Mouse (Mus musculus): ENCODE measurements around the gene Irf7.

The Irf7 gene

DNA sequence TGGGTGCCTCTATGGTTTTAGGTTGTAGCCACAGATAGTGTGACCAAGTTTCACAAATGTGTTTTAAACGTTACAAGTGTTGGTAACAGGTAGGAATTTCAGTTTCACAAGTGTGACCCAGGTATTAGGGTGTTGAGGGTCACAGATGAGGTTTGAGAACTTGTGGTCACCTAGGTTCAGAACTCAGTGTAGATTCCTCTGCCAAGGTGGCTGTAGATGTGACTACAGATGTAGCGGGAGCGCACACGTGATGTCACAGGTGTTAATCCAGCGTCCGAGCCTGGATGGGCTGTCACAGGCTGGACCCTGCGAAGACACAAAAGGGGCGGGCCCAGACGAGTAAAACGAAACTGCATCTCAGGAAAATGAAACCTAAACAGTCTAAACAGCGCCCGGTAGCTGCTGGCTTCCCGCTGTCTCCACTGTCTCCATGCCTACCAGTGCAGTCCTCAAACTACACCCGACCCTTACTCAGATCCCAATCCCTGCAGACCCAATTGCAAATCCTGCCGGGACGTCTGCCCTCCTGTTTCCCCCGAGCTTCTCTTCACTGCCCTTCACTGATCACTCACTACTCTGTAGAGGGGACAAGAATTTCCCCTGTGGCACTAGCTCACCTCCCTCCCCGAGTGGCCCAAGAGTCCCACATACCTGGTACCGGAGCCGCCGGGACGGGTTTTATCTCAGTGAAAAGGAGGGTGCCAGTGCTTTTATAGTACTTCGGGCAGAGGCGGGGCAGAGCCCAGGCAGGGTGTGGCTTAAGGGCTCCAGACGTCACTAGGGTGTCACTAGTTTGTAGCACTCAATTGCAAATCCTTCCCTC is at the start of gene Irf7:
TSS of gene Irf7 (minus strand) at position 743 of the 823 bp plus-strand sequence.
- peak; percentile 61 to 69 for DNase-seq

- peak; percentile 48 to 64 for DNase-seq
These were observed 49.7 kb upstream of the Irf7 start for GRCm38 (mm10) chr7:141315974-141316373.

GRCm38 (mm10) chr7:141315076-141315475 is 48.8 kb upstream of the Irf7 start:
- no peak for DNase-seq

DNA sequence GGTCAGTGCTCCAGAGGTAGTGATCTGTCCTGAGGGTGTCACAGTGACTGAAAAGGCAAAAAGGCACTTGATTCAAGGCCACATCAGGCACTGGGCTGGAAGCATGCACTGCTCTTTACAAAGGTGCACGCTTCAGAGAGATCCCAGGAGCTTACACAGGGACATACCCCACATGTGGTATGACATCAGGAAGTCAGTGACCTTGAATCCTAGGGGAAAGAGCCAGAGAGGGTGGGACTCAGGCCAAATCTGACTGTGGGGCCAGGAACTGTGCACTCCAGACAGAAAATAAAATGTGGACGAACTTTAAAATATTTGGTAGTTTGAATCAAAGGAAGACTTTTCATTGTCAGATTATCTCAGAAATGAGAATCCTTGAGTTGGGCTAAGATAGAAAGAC is 48.1 kb upstream of the Irf7 start:
- DNase-seq, result no peak

GRCm38 (mm10) chr7:141304537-141304936 is 38.3 kb upstream of the Irf7 start:
- DNase-seq, result no peak

DNA sequence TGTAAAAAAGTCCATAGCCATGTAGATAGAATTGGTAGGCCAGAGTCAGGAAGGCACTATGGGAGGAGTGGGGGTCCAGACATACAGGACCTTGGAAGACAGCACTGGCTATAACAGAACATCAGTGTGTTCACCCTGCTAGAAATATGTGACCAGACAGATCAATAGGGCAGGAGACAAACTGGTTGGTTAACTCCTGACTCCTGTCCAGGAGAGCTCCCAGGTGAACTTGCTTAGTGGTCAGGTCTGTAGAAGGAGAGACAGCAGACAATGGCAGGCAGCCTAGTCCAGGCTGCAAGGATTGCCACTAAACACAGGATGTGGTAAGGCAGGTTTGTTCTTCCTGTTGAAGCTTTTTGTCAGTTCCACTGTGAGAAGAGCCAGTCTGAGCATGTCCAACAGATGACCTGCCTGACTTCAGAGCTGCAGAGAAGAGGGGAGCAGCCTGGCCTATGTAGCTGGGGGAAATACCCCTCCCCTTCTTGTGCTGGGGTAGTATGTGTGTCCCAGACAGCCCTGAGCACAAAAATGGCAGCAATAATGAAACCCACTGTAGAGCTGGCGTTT is 36.5 kb upstream of the Irf7 start:
- peak in 1 of 2 experiments; percentile 13 for DNase-seq

GRCm38 (mm10) chr7:141301386-141301785 is 35.1 kb upstream of the Irf7 start:
- DNase-seq, result no peak

DNA sequence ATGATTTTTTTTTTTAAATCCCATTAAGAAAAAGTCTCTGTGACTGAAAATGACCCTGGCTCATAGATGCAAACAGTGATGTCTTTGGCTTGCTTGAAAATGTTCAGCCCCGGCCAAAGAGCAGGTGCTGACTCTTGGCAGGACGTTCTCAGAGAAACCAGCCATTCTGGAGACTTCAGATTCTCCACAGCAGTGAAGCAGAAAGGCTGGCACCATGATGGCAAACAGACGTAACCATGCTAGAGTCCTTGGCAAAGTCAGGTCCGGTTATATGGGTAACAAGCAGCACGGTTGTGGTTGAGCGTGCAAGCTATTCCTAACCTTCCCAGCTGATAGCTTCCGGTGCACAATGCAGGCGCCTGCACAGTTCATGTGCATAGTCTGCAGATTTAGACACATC is 32.9 kb upstream of the Irf7 start:
- no peak for DNase-seq

- DNase-seq, result no peak
These were observed 31.8 kb upstream of the Irf7 start for GRCm38 (mm10) chr7:141297926-141298650.

GRCm38 (mm10) chr7:141294479-141294878 is 28.2 kb upstream of the Irf7 start:
- no peak for DNase-seq

GRCm38 (mm10) chr7:141293852-141294471 is 27.7 kb upstream of the Irf7 start:
- DNase-seq, result peak in 1 of 2 experiments; percentile 17

DNA sequence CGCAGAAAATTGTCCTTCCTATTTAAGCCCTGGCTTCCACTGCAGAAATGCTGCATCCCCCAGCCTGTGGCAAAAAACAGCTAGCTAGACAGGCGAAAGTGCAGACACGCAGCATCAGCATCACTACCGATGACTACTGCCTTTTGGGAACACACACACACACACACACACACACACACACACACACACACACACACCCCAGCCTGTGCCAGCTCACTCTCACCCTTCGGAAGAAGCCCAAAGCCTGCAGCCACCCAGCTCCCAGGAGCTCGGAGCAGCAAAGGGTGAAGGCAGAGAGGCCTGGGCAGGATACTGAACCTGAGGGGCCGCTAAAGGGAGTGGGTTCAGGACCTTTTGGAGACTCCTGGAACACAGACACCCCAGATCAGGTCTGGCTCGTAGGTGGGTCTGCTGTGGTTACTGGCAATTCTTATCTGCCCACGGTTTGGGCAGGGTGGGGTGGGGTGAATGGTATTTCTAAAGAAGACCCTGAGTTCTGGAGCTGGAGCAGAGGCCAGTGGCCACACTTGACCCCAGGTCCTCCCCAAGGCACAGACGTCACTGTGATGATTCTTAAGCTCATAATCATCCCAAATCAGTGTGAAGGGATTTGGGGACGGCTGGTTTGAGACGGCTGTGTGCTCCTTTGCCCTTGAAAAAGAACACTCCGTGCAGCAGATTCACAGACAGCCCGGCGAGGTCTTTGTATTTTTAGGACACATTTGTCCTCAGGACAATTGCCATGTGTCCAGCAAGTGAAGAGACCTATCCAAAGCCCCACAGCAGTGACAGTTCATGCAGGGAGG is 26.5 kb upstream of the Irf7 start:
- no peak for DNase-seq

GRCm38 (mm10) chr7:141291921-141292582 is 25.8 kb upstream of the Irf7 start, which contains the start of gene Drd4:
TSS of gene Drd4 (plus strand) at chr7:141292006.
- no peak for DNase-seq

DNA sequence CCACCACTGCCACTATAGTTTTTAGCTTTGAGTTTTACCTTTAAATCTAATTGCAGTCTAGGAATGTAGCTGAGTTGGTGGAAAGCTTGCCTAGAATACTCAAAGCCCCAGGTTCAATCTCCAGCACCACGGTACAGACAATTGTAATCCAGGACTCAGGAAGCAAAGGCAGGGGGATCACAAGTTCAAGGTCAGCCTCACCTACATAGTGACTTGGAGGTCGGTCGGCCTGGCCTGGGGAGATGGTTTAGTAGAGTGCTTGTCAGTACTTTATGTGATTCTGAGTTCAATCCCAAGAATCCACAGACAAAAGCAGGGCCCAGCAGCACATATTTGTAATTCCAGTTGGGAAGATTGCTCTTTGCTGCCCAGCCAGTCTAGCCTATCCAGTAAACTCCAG is 21.8 kb upstream of the Irf7 start:
- DNase-seq, result no peak

DNA sequence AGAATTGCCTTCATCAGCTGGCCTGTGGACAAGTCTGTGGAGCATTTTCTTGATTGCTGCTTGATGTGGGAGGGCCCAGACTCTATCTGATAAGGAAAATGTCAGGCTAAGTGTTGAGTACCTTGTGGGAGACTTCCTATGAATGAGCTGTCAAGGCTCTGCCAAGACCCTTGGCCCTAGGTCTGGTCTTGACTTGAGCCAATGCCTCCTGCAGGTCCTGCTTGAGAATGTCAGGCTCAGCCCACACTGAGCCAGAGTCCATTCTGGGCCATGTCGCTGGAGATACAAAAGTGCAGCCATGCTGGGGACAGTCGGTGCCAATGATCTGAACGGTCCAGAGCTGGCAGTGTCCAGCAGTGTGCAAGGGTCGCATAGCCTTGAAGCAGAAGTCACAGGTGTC is 16.5 kb upstream of the Irf7 start:
- DNase-seq, result no peak

DNA sequence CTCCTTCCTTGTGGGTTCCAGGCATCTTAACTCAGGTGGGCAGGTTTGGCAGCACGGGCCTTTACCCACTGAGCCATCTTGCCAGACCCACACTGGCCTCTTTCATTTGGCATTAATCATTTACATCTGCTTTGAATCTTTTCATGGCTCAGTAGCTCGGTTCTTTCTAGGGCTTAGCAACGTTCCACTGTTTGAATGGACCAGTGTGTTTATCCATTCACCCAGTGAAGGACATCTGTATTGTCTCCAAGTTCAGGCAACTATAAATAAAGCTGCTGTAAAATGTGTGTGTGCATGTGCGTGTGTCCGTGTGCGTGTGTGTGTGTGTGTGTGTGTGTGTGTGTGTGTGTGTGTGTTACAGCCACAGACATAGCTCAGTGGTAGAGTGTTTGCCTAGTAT is 15.2 kb upstream of the Irf7 start:
- no peak for DNase-seq

- DNase-seq, result no peak
These were observed 12.7 kb upstream of the Irf7 start, which contains the start of gene Sct for GRCm38 (mm10) chr7:141278766-141279590. TSS of gene Sct (minus strand) at chr7:141279133.

DNA sequence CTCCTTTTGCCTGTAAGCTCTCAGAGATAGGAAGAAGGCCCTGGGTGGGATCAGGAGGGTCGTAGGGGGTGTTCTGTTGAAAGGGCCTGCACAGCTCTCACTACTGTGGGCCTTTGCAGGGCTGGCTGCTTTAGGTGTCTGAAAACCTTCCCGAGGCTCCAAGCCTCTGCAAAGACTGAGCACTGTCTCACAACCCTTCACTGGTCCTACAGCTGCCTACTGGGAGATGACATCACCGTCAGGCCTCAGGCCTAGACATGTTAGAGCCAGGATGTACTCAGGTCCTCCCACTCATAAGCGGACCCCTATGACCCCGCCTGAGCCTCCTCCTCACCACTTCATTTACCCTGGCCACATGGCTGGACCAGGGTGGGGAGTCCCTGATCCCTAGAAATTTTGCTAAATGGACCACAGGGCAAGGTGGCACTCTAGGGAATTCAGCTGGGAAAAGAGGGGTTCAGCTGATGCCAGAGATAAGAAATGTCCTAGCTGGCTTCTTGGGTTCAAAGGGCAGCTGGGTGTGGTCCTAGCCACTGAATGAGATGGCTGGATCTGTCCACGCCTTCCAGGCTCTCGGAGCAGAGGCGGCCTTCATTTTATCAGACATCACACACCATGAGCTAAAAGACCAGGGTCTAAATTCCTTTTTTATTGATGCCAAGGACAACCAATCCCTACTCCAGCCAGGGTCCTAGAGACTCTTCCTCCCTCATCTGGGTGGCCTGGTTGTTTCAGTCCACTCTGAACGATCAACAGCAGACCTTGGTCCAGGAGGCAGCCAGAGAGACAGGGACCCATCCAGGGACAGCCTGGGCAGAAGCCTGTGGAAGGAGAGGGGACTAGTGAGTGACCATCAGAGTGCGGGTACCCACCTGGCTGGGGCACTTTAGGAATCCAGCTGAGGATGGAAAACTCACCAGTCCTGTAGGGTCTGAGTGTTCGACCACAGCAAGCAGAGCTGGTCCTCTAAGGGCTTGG is 11.7 kb upstream of the Irf7 start:
- DNase-seq, result no peak

GRCm38 (mm10) chr7:141276546-141276945 is 10.3 kb upstream of the Irf7 start, which contains the start of gene Cdhr5:
TSS of gene Cdhr5 (minus strand) at chr7:141276786.
- DNase-seq, result peak in 1 of 2 experiments; percentile 17
